Mouse (Mus musculus): ENCODE results near the gene 9130023H24Rik. TPM values are rescaled to one million over a fixed set of nuclear protein-coding genes. Genes with fewer than 3 reads are reported as not detected.

9130023H24Rik gene
- polyA plus RNA-seq, 1 experiment from 2014 or later: 9.1 TPM

DNA sequence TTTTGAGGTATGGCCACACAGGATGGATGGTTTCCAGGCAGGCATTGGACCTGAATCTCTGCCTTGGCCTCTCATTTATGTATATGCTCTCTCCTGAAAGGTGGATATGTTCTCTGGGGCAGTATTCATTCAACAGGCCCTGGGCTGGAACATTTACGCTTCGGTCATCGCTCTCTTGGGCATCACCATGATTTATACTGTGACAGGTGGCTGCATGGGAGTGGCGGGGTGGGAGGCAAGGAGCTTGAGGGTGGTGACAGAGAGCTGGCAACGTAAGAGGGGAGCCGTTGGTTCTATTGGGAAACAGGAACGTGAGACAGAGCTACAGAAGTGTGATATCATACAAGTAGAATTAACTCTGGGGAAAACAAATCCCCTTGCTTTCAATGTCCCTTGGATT is 30.0 kb upstream of the 9130023H24Rik start:
- H3K4me1 ChIP-seq (replicated peaks; ENCODE audit: control insufficient read depth, insufficient read depth, low read length): no peaks in the 10 kb centered on the region
- no peak overlapping the region for H3K9ac ChIP-seq (replicated peaks; ENCODE audit: low read depth, low read length)
- H3K9me3 ChIP-seq (ENCODE audit: control insufficient read depth, low read length): no peaks in the 10 kb centered on the region
- H3K27me3 ChIP-seq (replicated peaks; ENCODE audit: control insufficient read depth, insufficient read depth, low read length): no peaks in the 10 kb centered on the region
- no peak overlapping the region for H3K4me3 ChIP-seq (replicated peaks; ENCODE audit: low read length)
- no peak overlapping the region for H3K4me2 ChIP-seq (ENCODE audit: low read length)
- H3K36me3 ChIP-seq (ENCODE audit: control insufficient read depth, insufficient read depth): no peaks in the 10 kb centered on the region
- H3K27ac ChIP-seq (ENCODE audit: low read length): no peak overlapping the region
- ATAC-seq: no peak
- 89% methylated on average over 7 of the region's 7 CpGs for WGBS

DNA sequence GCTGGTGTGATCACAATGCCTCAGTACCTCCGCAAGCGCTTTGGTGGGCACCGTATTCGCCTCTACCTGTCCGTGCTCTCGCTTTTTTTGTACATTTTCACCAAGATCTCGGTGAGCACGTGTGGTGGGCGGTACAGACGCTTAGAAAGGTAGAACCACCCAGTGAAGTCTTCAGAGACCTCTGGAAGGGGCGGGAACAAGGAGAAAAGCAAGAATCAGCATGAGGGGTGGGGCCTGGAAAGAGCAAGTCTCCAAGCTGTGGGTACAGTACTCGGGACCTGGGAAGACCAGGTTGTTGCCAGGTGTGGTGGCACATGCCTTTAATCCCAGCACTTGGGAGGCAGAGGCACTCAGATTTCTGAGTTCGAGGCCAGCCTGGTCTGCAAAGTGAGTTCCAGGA is 29.6 kb upstream of the 9130023H24Rik start:
- WGBS: 66% methylated on average over 13 of the region's 13 CpGs
- Histone ChIP-seq H3K36me3 (ENCODE audit: control insufficient read depth, insufficient read depth) (no peaks in the 10 kb centered on the region), H3K4me2 (ENCODE audit: low read length) (no peak overlapping the region), H3K9me3 (ENCODE audit: control insufficient read depth, low read length) (no peaks in the 10 kb centered on the region), H3K9ac (replicated peaks; ENCODE audit: low read depth, low read length) (no peak overlapping the region), H3K4me1 (replicated peaks; ENCODE audit: control insufficient read depth, insufficient read depth, low read length) (no peaks in the 10 kb centered on the region), H3K27me3 (replicated peaks; ENCODE audit: control insufficient read depth, insufficient read depth, low read length) (no peaks in the 10 kb centered on the region), H3K4me3 (replicated peaks; ENCODE audit: low read length) (no peak overlapping the region), H3K27ac (ENCODE audit: low read length) (no peak overlapping the region)
- no peak for ATAC-seq

DNA sequence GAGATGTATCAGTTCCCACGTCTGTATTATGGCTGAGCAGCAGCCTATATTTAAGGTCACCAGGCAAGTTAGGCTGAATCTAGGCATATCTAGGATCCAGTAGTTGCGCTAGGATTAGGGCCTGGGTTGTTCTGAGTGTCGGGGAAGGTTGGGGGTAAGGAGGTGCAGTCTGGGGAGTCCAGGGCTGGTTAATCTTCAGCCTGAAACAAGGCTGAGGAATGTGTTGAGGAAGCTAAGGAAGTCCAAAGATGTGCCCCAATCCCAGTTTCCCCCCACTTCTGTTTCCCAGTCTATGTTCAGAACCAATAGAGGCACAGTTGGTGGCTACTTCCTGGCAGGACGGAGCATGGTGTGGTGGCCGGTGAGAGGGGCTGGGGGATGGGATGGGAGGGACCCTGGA is 28.2 kb upstream of the 9130023H24Rik start:
- Histone ChIP-seq H3K4me2 (ENCODE audit: low read length) (no peak overlapping the region), H3K4me3 (replicated peaks; ENCODE audit: low read length) (no peak overlapping the region), H3K9me3 (ENCODE audit: control insufficient read depth, low read length) (no peaks in the 10 kb centered on the region), H3K4me1 (replicated peaks; ENCODE audit: control insufficient read depth, insufficient read depth, low read length) (no peaks in the 10 kb centered on the region), H3K27me3 (replicated peaks; ENCODE audit: control insufficient read depth, insufficient read depth, low read length) (no peaks in the 10 kb centered on the region), H3K36me3 (ENCODE audit: control insufficient read depth, insufficient read depth) (no peaks in the 10 kb centered on the region), H3K9ac (replicated peaks; ENCODE audit: low read depth, low read length) (no peak overlapping the region), H3K27ac (ENCODE audit: low read length) (no peak overlapping the region)
- ATAC-seq: no peak
- WGBS: 87% methylated on average over 5 of the region's 5 CpGs

DNA sequence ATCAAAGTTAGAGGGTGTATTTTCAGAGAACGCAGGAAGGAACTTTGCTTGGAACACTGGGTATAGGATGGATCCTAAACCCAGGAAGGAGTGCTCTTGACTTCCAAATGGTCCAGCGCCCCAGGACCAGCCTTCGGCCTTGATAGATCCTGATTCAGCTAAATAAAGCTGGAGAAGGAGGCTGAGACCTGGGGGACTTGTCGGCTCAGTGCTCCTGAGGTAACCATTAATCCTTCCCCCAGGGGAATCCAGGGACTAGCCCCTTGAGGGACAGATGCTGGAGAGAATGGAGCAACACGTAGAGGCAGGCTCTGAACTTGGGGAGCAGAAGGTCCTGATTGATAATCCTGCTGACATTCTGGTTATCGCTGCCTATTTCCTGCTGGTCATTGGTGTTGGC is 27.6 kb upstream of the 9130023H24Rik start, which contains the start of gene Slc5a2:
Gene Slc5a2, plus strand, starts transcription at position 247 of the 400 bp plus-strand sequence.
- ATAC-seq: no peak
- Histone ChIP-seq H3K9ac (replicated peaks; ENCODE audit: low read depth, low read length) (no peak within 1 kb of the TSS), H3K27me3 (replicated peaks; ENCODE audit: control insufficient read depth, insufficient read depth, low read length) (no peaks in the 10 kb centered on the region), H3K4me1 (replicated peaks; ENCODE audit: control insufficient read depth, insufficient read depth, low read length) (no peaks in the 10 kb centered on the region), H3K27ac (ENCODE audit: low read length) (no peak within 1 kb of the TSS), H3K4me3 (replicated peaks; ENCODE audit: low read length) (no peak within 1 kb of the TSS), H3K9me3 (ENCODE audit: control insufficient read depth, low read length) (no peaks in the 10 kb centered on the region), H3K4me2 (ENCODE audit: low read length) (no peak within 1 kb of the TSS), H3K36me3 (ENCODE audit: control insufficient read depth, insufficient read depth) (no peaks in the 10 kb centered on the region)
- 87% methylated on average over 6 of the region's 6 CpGs for WGBS

DNA sequence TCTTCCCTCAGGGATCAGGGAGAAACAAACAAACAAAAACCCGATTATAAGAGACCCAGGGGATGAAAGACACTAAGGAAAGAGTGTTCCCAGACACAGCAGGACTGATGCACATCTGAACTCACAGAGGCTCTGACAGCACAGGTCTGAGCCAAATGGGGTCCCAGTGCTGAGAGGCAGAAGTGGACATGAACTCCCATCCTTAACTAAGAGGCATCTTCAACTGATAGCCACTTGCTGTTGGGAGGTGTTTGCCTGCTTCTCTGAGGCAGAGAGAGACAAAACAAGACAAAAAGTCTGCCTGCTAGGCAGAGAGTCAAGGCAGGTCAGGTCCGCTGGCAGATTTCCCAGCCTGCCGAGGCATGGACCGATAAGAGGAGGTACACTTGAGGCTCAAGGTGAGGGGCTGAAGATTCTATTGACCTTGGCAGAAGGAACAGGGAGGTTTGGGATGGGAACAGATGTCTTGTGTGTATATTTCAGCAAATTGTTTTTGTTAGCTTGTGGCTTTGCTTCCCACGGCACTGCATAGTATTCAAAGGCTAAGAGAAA is 19.0 kb upstream of the 9130023H24Rik start:
- WGBS: 51% methylated on average over 5 of the region's 5 CpGs
- no peak for ATAC-seq
- Histone ChIP-seq H3K4me2 (ENCODE audit: low read length) (no peak overlapping the region), H3K27me3 (replicated peaks; ENCODE audit: control insufficient read depth, insufficient read depth, low read length) (no peaks in the 10 kb centered on the region), H3K4me1 (replicated peaks; ENCODE audit: control insufficient read depth, insufficient read depth, low read length) (peaks cover 12% of the 10 kb centered on the region), H3K27ac (ENCODE audit: low read length) (no peak overlapping the region), H3K9me3 (ENCODE audit: control insufficient read depth, low read length) (no peaks in the 10 kb centered on the region), H3K9ac (replicated peaks; ENCODE audit: low read depth, low read length) (no peak overlapping the region), H3K36me3 (ENCODE audit: control insufficient read depth, insufficient read depth) (no peaks in the 10 kb centered on the region), H3K4me3 (replicated peaks; ENCODE audit: low read length) (no peak overlapping the region)

DNA sequence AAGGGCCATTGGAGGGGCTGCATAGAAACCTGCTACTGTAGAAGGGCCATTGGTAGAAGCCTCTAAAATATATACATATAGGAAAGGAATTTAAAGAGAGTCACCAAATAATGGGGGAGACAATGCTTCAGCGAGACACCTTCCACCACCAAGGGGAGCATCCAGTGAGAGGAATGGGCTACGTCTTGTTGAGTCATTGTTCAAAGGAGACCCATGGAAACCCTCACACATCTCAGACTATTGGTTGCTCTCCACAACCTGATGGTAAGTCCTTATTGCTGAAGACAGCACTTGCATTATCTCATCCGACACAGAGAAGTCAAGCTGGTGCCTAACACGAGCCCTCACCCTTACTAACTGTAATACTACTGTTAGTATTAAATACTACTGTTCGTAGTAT is 17.9 kb upstream of the 9130023H24Rik start:
- H3K27ac ChIP-seq (ENCODE audit: low read length): no peak overlapping the region
- WGBS: 91% methylated on average over 5 of the region's 5 CpGs
- no peaks in the 10 kb centered on the region for H3K27me3 ChIP-seq (replicated peaks; ENCODE audit: control insufficient read depth, insufficient read depth, low read length)
- H3K4me1 ChIP-seq (replicated peaks; ENCODE audit: control insufficient read depth, insufficient read depth, low read length): peaks cover 14% of the 10 kb centered on the region
- no peak overlapping the region for H3K4me2 ChIP-seq (ENCODE audit: low read length)
- H3K9me3 ChIP-seq (ENCODE audit: control insufficient read depth, low read length): no peaks in the 10 kb centered on the region
- H3K36me3 ChIP-seq (ENCODE audit: control insufficient read depth, insufficient read depth): no peaks in the 10 kb centered on the region
- H3K4me3 ChIP-seq (replicated peaks; ENCODE audit: low read length): no peak overlapping the region
- no peak for ATAC-seq
- no peak overlapping the region for H3K9ac ChIP-seq (replicated peaks; ENCODE audit: low read depth, low read length)

DNA sequence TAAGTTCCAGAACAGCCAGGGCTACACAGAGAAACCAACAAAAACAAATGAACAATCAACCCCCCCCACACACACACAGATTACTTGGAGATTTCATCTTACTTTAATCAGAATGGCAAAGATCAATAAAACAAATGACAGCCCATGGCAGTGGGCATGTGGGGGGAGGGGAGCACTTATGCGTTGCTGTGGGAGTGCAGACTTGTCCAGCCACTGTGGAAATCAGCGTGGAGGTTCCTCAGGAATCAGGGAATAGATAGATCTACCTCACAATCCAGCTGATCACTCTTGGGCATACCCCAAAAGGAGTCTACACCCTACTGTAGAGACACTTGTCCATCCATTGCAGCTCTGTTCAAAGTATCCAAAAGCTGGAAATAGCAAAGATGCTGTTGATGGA is 17.1 kb upstream of the 9130023H24Rik start:
- Histone ChIP-seq H3K27me3 (replicated peaks; ENCODE audit: control insufficient read depth, insufficient read depth, low read length) (no peaks in the 10 kb centered on the region), H3K27ac (ENCODE audit: low read length) (no peak overlapping the region), H3K4me3 (replicated peaks; ENCODE audit: low read length) (no peak overlapping the region), H3K9ac (replicated peaks; ENCODE audit: low read depth, low read length) (no peak overlapping the region), H3K36me3 (ENCODE audit: control insufficient read depth, insufficient read depth) (no peaks in the 10 kb centered on the region), H3K9me3 (ENCODE audit: control insufficient read depth, low read length) (no peaks in the 10 kb centered on the region), H3K4me2 (ENCODE audit: low read length) (no peak overlapping the region), H3K4me1 (replicated peaks; ENCODE audit: control insufficient read depth, insufficient read depth, low read length) (peaks cover 14% of the 10 kb centered on the region)
- ATAC-seq: no peak
- WGBS: 63% methylated on average over 2 of the region's 2 CpGs

DNA sequence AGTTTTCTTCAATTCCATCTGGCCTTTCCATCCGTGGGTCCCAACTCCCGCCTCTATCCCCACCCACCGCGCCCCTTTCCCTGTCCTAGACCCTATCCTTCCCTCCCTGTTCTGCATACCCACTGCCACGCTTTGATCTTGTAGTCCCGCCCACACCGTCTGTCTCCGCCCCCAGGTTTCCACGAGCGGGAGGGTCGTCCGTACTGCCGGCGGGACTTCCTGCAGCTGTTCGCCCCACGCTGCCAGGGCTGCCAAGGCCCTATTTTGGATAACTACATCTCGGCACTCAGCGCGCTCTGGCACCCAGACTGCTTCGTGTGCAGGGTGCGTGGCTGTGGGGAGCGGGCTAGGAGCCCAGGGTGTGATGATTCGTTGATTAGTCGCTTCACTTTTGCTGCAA is 14.8 kb upstream of the 9130023H24Rik start:
- H3K36me3 ChIP-seq (ENCODE audit: control insufficient read depth, insufficient read depth): no peaks in the 10 kb centered on the region
- peak overlapping the region; percentile 44 for H3K4me3 ChIP-seq (replicated peaks; ENCODE audit: low read length)
- H3K9ac ChIP-seq (replicated peaks; ENCODE audit: low read depth, low read length): peak overlapping the region; percentile 55
- H3K9me3 ChIP-seq (ENCODE audit: control insufficient read depth, low read length): no peaks in the 10 kb centered on the region
- no peaks in the 10 kb centered on the region for H3K27me3 ChIP-seq (replicated peaks; ENCODE audit: control insufficient read depth, insufficient read depth, low read length)
- peak; percentile 91 for ATAC-seq
- H3K27ac ChIP-seq (ENCODE audit: low read length): peak overlapping the region; percentile 19; the same call in 1 of the 2 replicates
- H3K4me1 ChIP-seq (replicated peaks; ENCODE audit: control insufficient read depth, insufficient read depth, low read length): peaks cover 14% of the 10 kb centered on the region
- peak overlapping the region; percentile 68 for H3K4me2 ChIP-seq (ENCODE audit: low read length)
- WGBS: 5% methylated on average over 24 of the region's 24 CpGs

DNA sequence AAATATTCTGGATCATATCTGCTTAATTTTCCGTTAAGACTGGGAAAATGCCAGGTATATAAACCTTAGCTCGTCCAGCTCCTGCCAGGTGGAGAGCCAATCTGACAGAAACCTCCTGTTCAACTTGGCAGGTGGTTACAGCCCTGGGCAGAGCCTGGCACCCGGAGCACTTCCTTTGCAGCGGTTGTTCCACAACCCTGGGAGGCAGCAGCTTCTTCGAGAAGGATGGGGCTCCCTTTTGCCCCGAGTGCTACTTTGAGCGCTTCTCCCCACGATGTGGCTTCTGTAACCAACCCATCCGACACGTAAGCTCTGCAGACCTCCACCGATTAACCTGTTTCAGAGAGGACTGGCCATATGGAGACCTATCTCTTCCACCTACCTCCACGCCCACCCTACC is 14.1 kb upstream of the 9130023H24Rik start:
- Histone ChIP-seq H3K9me3 (ENCODE audit: control insufficient read depth, low read length) (no peaks in the 10 kb centered on the region), H3K4me1 (replicated peaks; ENCODE audit: control insufficient read depth, insufficient read depth, low read length) (peaks cover 17% of the 10 kb centered on the region), H3K36me3 (ENCODE audit: control insufficient read depth, insufficient read depth) (no peaks in the 10 kb centered on the region), H3K27me3 (replicated peaks; ENCODE audit: control insufficient read depth, insufficient read depth, low read length) (no peaks in the 10 kb centered on the region), H3K4me2 (ENCODE audit: low read length) (peak overlapping the region; percentile 68), H3K27ac (ENCODE audit: low read length) (no peak overlapping the region), H3K9ac (replicated peaks; ENCODE audit: low read depth, low read length) (peak overlapping the region; percentile 22; the same call in 1 of the 2 replicates), H3K4me3 (replicated peaks; ENCODE audit: low read length) (peak overlapping the region; percentile 44)
- no peak for ATAC-seq
- 48% methylated on average over 12 of the region's 12 CpGs for WGBS

DNA sequence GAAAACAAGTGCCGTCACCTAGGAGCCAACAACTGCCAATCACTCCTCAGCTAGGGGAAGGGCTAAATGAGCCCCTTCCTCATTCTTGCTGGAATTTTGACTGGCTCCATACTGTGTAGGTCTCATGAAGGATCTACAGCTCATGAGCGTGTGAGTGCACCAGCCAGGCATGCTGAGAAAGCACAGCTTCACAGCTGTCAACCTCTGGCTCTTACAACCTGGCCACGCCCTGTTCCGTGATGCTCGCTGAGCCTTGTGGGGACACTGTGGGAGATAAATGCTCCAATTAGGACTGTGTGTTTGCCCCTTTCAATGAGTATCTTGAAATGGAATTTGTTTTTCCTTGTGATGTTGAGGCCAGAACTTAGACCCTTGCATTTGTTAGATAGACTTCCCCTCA is 12.2 kb upstream of the 9130023H24Rik start:
- Histone ChIP-seq H3K27ac (ENCODE audit: low read length) (no peak overlapping the region), H3K4me3 (replicated peaks; ENCODE audit: low read length) (no peak overlapping the region), H3K27me3 (replicated peaks; ENCODE audit: control insufficient read depth, insufficient read depth, low read length) (no peaks in the 10 kb centered on the region), H3K4me1 (replicated peaks; ENCODE audit: control insufficient read depth, insufficient read depth, low read length) (peaks cover 28% of the 10 kb centered on the region), H3K4me2 (ENCODE audit: low read length) (no peak overlapping the region), H3K9ac (replicated peaks; ENCODE audit: low read depth, low read length) (no peak overlapping the region), H3K36me3 (ENCODE audit: control insufficient read depth, insufficient read depth) (no peaks in the 10 kb centered on the region), H3K9me3 (ENCODE audit: control insufficient read depth, low read length) (no peaks in the 10 kb centered on the region)
- WGBS: 80% methylated on average over 5 of the region's 5 CpGs
- no peak for ATAC-seq

All from forebrain, embryonic 16.5 days (tissue).